Mouse (Mus musculus) G1E-ER4 (cell line): ENCODE measurements around the gene Ssc4d. TPM values are rescaled to one million over a fixed set of nuclear protein-coding genes. Genes with fewer than 3 reads are reported as not detected.

Source experiments
- GATA1 ChIP-seq: IDR thresholded peaks from one replicate; pipeline ENCODE4 v1.8.0; 2012; ENCODE audit warnings: low read length, inconsistent platforms
- polyA plus RNA-seq: library from polyadenylated mRNA; stranded (reverse); fragments of >175 nt; gene quantifications from 2 replicates; pipeline ENCODE4 v1.2.3, GENCODE M21; 2012

Ssc4d gene
- 2.6 and 3.9 TPM in 2 replicates for polyA plus RNA-seq

DNA sequence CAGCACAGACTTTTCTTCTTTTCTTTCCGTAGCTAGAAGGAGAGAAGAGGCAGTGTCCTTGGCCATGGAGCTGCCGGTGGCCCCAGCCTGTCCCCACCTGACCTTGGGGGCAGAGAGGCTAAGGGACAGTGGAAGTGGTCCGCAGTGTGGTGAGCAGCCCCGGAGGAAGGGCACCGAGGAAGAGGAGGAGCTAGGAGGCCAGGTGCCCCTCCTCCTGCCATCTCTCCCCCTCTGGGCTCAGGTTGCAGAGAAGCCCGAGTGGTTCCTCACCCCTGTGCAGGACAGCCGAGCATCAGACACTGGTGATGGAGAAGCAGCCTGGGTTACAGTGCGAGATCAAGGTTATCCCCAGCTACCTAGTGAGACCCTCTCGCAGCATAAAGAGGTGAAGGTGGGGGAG is at the start of gene Ssc4d:
Ssc4d (minus strand) TSS at position 167 of the 400 bp plus-strand sequence.
- TF ChIP-seq GATA1: no peak

DNA sequence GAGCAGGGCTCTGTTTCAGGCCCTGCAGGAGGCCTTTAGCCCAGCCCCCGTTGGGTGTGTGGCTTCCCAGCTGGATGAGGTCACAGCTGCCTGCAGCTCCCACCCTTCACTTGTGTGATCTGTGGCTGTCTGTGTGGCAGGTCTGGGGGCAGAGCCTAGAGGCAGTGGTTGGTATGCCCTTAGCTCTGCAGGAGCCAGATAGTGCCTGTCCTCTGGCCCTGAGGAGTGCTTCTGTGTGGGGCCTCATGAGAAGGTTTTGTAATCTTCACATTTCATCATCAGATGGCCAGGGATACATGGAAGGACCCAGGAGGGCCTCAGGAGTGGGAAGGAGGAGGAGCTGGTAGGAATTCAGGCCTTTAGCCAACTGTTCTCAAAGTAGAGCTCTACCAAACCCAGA is 45.6 kb upstream of the Ssc4d start:
- no peak for TF ChIP-seq GATA1

DNA sequence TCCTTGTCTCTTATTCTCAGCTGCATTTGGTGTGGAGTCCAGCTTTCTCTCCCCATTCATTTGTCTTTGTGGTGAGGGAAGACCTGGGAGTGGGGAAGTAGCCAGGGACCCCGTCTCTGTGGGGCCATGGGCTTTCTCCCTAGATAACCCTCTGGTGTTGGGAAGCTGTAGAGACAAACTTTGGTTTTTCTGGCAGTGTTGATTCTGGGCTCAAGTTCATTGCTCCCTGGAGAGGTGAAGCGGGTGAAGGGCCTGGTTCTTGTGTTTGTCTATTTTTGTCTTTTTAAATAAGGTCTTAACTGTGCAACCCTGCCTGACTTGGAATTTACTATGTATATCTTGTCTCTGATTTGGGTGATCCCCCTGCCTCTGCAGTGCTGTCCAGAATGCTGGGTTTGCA is 44.4 kb upstream of the Ssc4d start:
- no peak for TF ChIP-seq GATA1

DNA sequence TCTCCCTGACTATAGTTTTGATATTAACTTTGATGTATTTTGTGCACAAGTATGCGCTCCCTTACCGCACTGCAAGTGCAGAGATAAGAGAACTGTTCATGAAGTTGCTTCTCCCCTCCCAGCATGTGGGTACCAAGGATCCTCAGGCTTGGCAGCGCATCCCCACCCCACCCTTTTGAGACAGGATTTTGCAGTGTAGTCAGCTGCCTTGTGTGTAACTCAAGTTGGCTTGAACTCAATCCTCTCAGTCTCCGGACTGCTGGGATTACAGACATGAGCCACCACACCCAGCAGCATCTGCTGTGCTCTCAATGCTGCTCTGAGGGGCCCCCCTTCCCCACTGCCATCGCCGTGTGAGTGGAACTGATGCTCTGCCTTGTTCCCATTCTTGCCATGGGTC is 42.9 kb upstream of the Ssc4d start:
- TF ChIP-seq GATA1: no peak

DNA sequence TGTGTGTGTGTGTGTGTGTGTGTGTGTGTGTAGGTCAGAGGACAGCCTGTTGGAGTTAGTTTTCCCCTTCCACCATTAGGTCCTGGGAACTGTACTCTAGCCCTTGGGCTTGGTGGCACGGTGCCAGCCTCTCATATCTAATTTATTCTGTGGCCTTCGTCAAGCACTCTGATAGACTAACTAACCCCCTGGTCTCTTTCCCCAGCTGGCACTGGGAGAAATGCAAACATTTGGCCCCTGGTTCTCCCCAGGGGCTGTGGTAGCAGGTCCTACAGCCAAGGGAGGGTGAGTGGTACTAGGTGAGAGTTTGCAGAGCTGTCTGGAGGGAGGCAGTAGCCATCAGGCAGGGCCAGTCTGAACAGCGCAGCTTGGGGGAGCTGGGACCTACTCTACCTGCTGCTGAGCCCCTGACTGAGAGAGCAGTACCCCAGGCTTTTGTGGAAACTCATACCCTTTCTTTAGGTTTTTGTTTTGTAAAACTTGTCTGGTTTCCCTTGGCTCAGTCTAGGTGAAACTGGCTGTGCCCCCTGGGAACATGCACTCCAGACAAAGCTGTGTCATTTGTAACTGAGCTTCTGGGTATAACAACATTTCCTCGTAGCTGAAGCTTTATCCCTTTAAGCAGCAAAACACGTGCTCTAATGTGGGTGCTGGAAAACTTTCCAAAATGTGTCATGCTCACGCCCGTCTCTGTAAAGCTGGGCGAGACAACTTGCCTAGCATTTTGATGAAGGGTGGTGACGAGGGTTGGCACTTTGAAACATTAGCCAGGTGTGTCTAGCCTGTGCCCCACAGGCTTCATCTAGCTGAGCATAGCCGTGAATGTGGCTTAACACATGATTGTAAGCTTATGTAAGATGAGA is 41.9 kb upstream of the Ssc4d start:
- no peak for TF ChIP-seq GATA1

DNA sequence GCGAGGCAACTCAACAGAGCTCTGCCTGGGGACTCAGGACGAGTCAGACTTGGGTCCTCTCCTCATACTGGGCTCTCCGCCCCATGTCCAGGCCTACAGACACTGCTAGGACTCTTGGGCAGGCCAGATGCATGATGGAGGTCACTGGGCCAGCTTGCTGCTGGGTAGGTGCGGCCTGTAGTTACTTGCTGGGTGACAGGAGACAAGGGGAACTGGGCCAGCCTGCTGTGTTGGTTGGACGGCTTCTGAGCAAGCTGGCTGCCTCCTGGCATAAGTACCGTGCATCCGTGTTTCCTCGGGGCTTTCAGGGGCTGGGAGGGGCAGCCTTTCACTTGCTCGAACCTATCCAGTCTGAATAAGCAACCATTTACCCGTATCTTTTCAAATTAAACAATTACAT is 41.3 kb upstream of the Ssc4d start:
- TF ChIP-seq GATA1: no peak

DNA sequence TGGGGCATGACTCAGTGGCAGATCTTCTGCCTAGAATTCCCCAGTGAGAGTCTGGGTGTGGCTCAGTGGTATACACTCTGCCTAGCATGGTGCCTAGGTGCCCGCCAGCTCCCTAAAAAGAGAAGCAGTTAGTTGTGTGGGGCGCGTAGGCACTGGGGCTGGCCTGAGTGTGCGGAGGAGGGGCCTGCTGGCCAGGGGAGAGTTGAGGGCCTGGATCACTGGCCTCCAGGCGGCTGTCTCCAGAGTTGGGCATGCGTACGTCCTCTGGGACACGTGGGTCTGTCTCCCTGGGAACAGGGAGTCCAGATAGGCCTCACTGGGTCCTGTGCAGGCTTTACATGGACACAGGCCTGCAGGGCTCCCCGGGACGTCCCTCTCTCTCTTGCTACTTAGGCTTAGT is 40.5 kb upstream of the Ssc4d start:
- TF ChIP-seq GATA1: no peak

DNA sequence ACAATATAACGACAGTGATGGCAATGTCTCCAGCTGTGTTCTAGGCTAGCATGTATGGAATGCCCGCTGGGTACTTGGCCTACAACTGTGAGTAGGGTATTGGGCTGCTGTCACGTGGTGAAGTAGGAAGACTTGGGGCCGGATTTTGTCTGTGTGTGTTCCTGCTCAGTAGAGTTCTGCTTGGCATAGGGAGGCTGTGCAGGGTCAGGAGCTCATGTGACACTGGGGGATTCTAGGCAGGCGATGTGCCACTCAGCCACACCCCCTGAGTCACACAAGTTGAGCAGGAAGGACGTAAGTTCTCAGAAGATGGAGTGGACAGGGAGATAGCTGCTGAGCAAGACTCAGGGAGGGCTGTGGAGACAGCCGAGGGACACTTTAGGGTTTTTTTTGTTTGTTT is 33.4 kb upstream of the Ssc4d start:
- no peak for TF ChIP-seq GATA1

DNA sequence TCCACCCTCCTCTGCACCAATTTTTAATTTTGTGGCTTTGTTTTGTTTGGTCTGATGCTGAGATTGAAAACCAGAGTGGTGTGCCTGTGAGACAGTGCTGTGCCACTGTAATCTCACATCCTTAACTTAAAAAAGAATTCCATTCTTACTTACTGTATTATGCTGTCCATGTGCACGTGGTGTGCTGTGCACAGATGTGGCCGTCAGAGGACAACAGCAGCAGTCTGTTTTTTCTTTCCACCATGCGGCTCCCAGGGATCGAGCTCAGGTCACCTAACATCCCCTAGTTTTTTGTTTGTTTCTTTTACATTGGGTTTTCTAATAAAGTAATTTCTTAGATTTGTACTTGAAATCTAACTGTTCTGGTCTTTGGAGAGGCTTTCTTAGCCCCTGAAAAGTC is 30.2 kb upstream of the Ssc4d start:
- no peak for TF ChIP-seq GATA1

DNA sequence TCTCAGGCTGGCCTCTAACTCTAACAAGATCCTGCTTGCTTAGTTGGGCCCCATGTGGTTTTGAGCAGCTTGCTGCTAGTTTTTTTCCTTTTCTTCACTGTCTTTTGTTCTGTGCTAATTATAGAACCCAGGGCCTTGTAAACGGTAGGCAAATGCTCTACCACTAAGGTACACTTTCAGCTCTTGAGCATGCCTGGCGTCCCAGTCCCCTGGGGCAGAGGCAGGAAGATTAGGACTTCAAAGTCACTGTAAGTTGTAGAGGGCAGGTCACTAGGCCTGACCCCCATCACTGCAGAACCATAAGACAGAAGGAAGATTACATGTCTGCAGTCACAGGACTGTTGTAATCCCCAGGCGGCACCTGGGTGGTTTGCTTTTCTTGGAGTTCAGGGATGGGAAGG is 28.4 kb upstream of the Ssc4d start:
- no peak for TF ChIP-seq GATA1

DNA sequence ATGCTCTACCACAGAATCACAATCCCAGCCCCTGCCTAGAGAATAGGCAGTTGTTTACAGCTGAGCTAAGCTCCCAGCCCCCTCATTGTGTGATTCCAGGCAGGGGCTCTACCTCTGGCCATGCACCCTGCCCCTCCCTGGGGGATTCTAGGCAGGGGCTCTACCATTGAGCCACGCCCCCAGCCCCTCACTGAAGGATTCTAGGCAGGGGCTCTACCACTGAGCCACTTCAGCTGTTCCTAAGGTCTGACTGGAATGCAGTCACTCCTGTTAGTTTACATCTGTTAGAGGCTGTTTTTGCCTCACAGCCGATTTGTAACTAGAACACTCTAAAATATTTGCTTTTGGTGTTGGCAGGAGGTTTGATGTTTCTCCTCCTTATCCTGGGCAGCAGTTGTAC is 28.0 kb upstream of the Ssc4d start:
- TF ChIP-seq GATA1: no peak

DNA sequence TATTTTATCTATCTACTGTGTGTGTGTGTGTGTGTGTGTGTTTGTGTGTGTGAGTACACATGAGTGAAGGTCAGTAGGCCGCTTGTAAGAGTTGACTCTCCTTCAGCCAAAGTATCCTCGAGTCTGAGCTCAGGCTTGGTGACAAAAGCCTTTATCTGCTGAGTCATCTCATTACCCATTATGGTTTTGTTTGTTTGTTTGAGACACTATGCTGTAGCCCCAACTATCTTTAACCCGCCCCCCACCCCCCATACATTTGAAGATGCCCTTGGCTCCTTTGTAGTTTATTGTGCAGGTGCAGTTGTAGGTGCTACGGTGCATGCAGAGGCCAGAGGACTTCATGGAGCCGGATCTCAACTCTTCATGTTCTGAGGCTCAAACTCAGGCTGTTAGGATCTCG is 26.9 kb upstream of the Ssc4d start:
- TF ChIP-seq GATA1: no peak

DNA sequence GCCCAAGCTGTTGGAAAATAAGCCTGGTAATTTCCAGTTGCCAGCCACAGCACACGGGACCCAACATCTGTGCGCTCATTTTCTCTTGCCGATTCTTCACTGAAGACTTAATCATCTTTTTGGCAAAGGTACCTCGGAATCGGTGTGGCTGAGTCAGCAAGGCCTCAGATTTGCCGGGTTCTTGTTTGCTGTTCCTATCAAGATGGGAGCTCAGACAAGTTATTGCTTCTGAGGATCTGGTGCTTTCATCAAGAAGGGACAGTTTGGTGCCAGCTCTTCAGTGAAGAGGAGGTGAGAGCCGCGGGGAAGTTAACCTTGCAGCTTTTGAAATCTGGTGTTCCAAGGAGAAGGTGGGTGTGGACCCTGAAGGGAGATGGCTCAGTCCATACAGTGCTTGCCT is 21.8 kb upstream of the Ssc4d start:
- no peak for TF ChIP-seq GATA1

DNA sequence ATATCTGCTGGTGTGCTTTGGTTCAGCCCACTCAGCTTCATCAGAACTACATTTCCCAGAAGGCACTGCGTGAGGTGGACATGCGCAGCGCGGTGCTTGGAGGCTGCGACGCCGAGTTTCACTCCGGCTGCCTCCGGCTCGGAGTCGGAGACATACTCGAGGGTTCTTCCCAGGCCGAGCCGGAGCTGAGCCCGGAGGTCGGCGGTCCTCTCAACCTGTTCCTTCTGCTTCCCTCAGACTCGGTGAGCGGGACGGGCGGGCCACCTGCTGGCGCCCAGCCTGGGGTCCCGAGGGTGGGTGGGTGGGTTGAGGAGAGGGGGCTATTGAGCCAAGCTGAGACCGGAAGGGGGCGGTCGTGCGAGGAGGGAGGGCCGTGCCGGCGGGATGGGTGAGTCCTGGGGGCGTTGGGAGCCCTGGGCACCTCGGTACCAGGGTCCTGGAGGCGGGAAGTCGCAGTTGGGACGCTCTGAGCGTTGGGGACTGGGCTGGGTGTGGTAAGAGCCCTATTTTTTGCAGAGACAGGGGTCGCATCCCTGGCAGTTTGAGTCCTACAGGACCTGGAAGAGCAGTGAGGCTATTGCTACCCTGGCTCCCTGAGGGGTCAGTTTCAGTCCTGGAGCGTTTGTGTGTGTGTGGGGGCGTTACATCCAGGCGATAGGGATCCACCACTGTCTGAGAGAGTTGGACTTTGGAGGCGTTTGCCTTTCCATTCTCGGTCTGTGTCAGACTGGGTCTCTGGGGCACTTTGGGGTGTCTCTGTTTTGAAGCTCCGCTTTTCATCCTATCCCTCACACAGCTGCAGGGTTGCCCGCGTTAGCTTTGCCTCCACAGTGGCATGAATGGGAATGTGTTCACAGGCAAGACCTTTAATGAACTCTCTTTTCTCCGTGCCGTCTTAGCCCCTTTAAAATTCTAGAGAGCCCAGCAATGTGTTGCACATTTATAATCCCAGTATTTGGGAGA is 20.7 kb upstream of the Ssc4d start, which contains the start of gene Dtx2:
Dtx2 (plus strand) TSS at position 76 of the 963 bp plus-strand sequence.
- TF ChIP-seq GATA1: no peak

DNA sequence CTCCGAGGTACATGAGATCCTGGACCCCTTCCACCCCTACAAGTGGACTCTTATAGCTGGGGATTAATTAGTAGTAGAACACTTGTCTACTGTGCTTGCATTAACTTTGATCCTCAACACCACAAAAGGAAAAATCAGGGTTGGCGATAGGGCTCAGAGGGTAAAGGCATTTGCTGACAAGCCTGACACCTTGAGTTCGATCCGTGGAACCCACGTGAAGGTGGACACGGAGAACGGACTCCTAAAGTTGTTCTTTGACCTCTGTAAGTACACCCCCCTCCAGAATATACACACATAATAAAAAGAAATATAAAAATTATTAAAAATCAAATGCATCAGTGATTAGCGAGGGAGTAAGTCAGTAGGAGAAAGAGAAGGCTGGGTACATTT is 20.0 kb upstream of the Ssc4d start:
- no peak for TF ChIP-seq GATA1

DNA sequence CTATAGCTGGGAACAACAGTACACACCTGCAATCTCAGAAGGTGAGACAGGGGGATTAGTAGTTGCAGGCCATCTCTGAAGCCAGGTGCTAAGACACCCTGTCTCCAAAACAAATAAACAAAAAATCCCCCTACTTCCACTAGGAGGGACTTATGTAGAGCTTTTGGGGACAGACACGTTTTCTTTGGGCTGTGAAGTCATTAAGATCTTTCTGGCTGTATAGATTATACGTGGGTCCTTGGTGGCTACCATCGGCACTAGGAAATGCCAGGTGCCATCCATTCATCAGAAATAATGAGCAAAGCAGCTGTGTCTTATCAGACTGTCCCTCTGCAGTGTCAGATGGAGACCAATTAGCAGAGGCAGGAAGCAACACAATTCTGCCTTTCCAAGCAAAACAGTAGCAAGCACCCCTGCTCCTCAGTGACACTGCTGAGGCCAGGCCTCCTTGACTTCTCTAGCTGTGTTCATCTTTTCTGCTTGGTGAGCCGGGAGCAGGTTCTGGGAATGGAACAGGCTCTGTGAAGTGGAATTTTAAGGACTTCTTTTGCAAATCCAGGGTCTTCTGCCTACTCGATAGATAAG is 19.1 kb upstream of the Ssc4d start:
- no peak for TF ChIP-seq GATA1
